Mouse (Mus musculus) thymus, adult 2 months (tissue): Measurements from ENCODE around the gene Slc6a6.

Experiments used
- CTCF ChIP-seq: fragments of 200-500 bp; IDR thresholded peaks from 2 replicates; pipeline ENCODE4 v1.5.1; 2012; ENCODE audit warnings: mild to moderate bottlenecking, control low read depth, low read length, moderate library complexity, borderline replicate concordance; ENCODE audit not compliant: control insufficient read depth, poor library complexity, insufficient read depth; ENCODE audit errors: extremely low read depth
- POLR2A ChIP-seq: fragments of 200-500 bp; IDR thresholded peaks from 2 replicates; pipeline ENCODE4 v1.6.1; 2012; ENCODE audit warnings: mild to moderate bottlenecking, low read length, control low read depth, moderate library complexity; ENCODE audit not compliant: control insufficient read depth, poor library complexity, insufficient read depth; ENCODE audit errors: extremely low read depth

GRCm38 (mm10) chr6:91668276-91668675, 15.6 kb upstream of the Slc6a6 start:
- TF ChIP-seq CTCF (no peak), POLR2A (no peak)
